Mouse (Mus musculus) small intestine, adult 2 months (tissue): ENCODE measurements around the gene Hoxa3.

Source experiments
- CTCF ChIP-seq: fragments of 200-500 bp; IDR thresholded peaks from 2 replicates; pipeline ENCODE4 v1.5.1; 2012; ENCODE audit warnings: low read depth, mild to moderate bottlenecking, control low read depth, inconsistent platforms, low read length, moderate library complexity, mixed read lengths; ENCODE audit not compliant: insufficient replicate concordance, insufficient read length; ENCODE audit errors: extremely low read depth
- POLR2A ChIP-seq: fragments of 200-500 bp; IDR thresholded peaks from 2 replicates; pipeline ENCODE4 v1.6.1; 2012; ENCODE audit warnings: low read depth, mild to moderate bottlenecking, control low read depth, inconsistent platforms, low read length, moderate library complexity

- TF ChIP-seq CTCF (no peak), POLR2A (no peak)
Measured at GRCm38 (mm10) chr6:52157466-52158275, 55.5 kb downstream of the Hoxa3 start.
